Mouse (Mus musculus) liver, embryonic 13.5 days (tissue): Measurements from ENCODE around the gene Pdzd11. TPM values are rescaled to one million over a fixed set of nuclear protein-coding genes. Genes with fewer than 3 reads are reported as not detected.
A peak's percentile ranks its signal among the peaks of the same experiment; 100 is the strongest.

Source experiments
- ATAC-seq: fragments of 200-750 bp; cut with Nextera tagmentation; 2 replicates; pipeline ENCODE4 v1.8.0; 2017; ENCODE audit warnings: low read depth, mild to moderate bottlenecking, moderate number of reproducible peaks, moderate library complexity
- DNase-seq: peaks from one replicate; pipeline ENCODE4 v3.0.0; 2022
- H3K27ac ChIP-seq: fragments of 300-500 bp; sonication (generic); 2 replicates; pipeline ENCODE4 v1.5.1; 2015; ENCODE audit warnings: moderate library complexity, mild to moderate bottlenecking, inconsistent platforms
- H3K27me3 ChIP-seq: fragments of 300-500 bp; sonication (generic); 2 replicates; pipeline ENCODE4 v1.6.1; 2015; ENCODE audit warnings: mild to moderate bottlenecking, inconsistent platforms
- H3K36me3 ChIP-seq: fragments of 300-500 bp; sonication (generic); 2 replicates; pipeline ENCODE4 v1.6.1; 2015; ENCODE audit warnings: mild to moderate bottlenecking, inconsistent platforms
- H3K4me1 ChIP-seq: fragments of 300-500 bp; sonication (generic); replicated peaks from 2 replicates; pipeline ENCODE4 v1.6.1; 2015; ENCODE audit warnings: inconsistent platforms
- H3K4me2 ChIP-seq: fragments of 300-500 bp; sonication (generic); 2 replicates; pipeline ENCODE4 v1.6.1; 2015; ENCODE audit warnings: inconsistent platforms, mild to moderate bottlenecking, moderate library complexity
- H3K4me3 ChIP-seq: fragments of 300-500 bp; sonication (generic); replicated peaks from 2 replicates; pipeline ENCODE4 v1.5.1; 2015; ENCODE audit warnings: mild to moderate bottlenecking, inconsistent platforms
- H3K9ac ChIP-seq: fragments of 300-500 bp; sonication (generic); 2 replicates; pipeline ENCODE4 v1.6.1; 2015; ENCODE audit warnings: mild to moderate bottlenecking, inconsistent platforms
- H3K9me3 ChIP-seq: fragments of 300-500 bp; sonication (generic); replicated peaks from 2 replicates; pipeline ENCODE4 v1.6.1; 2016; ENCODE audit warnings: inconsistent platforms
- WGBS: fragments of 180-500 bp; shearing (Covaris S2); methylation state at CpG from one replicate; pipeline ENCODE4 v1.1.7; 2015; ENCODE audit not compliant: insufficient replicate concordance; 5-methylcytosine and 5-hydroxymethylcytosine counted together
- polyA plus RNA-seq: library from polyadenylated mRNA; unstranded; fragments of >200 nt; fragmentation: Nextera tagmentation; extraction: Ambion mirVana; gene quantifications from 2 replicates; pipeline ENCODE4 v1.2.1, GENCODE M21; 2015

Gene Pdzd11
- polyA plus RNA-seq, 1 experiment from 2014 or later = 71.8 TPM

DNA sequence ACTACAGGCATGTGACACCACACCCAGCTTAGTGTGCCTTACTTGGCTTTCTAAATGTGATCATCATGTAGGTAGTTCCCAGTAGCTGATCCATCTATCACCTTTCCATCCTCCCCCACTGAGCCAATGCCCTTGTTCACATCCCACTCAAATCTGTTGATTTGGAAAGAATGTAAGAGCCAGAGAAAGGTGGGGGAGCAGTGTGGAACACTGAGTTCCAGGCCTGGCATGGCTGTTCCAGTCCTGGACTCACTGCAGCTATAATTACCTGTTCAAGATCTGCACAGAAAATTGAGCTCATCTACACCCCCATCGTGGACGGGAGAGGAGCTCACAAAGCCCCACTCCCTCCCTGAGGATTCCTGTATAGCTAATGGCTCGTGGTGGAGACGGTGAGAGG, 26.6 kb downstream of the Pdzd11 start:
- ATAC-seq (no peak), DNase-seq (no peak)
- Histone ChIP-seq H3K36me3 (no peaks in the 10 kb centered on the region), H3K9me3 (no peaks in the 10 kb centered on the region), H3K4me3 (no peak overlapping the region), H3K9ac (no peak overlapping the region), H3K4me2 (no peak overlapping the region), H3K27me3 (peaks cover 8% of the 10 kb centered on the region; the same call in 1 of the 2 replicates), H3K27ac (no peak overlapping the region), H3K4me1 (no peaks in the 10 kb centered on the region)
- 56% methylated on average over 4 of the region's 4 CpGs for WGBS

DNA sequence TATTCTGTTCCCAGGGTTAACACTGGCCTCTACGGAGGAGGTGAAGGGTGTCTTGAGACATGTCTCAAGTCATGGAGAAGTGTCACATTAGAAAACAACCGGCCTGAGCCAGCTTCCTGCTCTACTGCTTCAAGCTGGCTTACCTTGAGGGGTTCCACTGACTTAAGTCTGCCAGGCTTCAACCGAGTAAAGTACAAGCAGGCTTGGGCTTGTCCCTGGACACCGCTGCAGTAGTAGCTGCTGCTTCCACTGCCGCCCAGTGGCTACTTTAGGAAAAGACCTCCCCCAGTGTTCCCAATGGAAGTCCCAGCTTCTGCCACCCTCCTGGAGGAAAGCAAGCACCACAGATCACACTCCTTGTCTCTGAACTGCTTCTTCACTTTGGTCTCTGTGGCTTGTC, 28.9 kb downstream of the Pdzd11 start:
- Histone ChIP-seq H3K9me3 (no peaks in the 10 kb centered on the region), H3K27me3 (peaks cover 2% of the 10 kb centered on the region; the same call in 1 of the 2 replicates), H3K4me2 (no peak overlapping the region), H3K36me3 (no peaks in the 10 kb centered on the region), H3K4me1 (no peaks in the 10 kb centered on the region), H3K4me3 (no peak overlapping the region), H3K27ac (no peak overlapping the region), H3K9ac (no peak overlapping the region)
- DNase-seq (no peak), ATAC-seq (no peak)
- 29% methylated on average over 5 of the region's 5 CpGs for WGBS

DNA sequence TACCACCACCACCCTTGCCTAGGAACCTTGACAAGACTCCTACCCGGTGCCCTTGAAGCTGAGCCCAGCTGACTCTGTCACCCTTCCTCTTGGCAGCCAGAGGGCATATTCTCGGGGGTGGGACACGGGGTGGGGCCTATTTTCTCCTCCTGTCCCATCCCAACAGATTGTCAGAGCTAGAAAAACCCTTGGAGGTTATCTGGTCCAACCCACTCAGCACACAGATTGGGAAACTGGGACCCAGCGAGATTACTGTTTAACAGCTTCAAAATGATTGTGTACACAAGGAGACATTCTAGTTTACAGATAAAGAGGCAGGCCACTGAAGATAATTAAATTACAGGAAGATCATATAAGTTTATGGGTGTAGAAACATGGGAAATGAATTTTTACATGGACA, 31.6 kb downstream of the Pdzd11 start, which contains the start of gene P2ry4:
TSS of gene P2ry4 (minus strand) at position 79 of the 400 bp plus-strand sequence.
- Histone ChIP-seq H3K4me3 (no peak within 1 kb of the TSS), H3K27ac (no peak within 1 kb of the TSS), H3K4me1 (no peaks in the 10 kb centered on the region), H3K9ac (no peak within 1 kb of the TSS), H3K27me3 (peaks cover 3% of the 10 kb centered on the region; the same call in 1 of the 2 replicates), H3K9me3 (no peaks in the 10 kb centered on the region), H3K4me2 (no peak within 1 kb of the TSS), H3K36me3 (no peaks in the 10 kb centered on the region)
- no peak for DNase-seq
- WGBS = 50% methylated on average over 4 of the region's 4 CpGs
- peak; percentile 48; the same call in 1 of the 2 replicates for ATAC-seq

Other genes starting within 250 kb of the Pdzd11 start
- gene Otud6a, start 197.6 kb downstream of the Pdzd11 start, polyA plus RNA-seq = not detected in 2 replicates
- 0.23 and 0.39 TPM in 2 replicates for gene Awat2, start 183.9 kb downstream of the Pdzd11 start, polyA plus RNA-seq
- 17.5 and 20.3 TPM in 2 replicates for gene Igbp1, start 132.3 kb downstream of the Pdzd11 start, polyA plus RNA-seq
- not detected in 2 replicates for gene Dgat2l6, start 101.7 kb downstream of the Pdzd11 start, polyA plus RNA-seq
- gene Awat1, start 54.3 kb downstream of the Pdzd11 start, polyA plus RNA-seq = not detected in 2 replicates
- gene P2ry4, start 31.7 kb downstream of the Pdzd11 start, polyA plus RNA-seq = 0.13 and 0.20 TPM in 2 replicates
- gene Arr3, start 21.1 kb downstream of the Pdzd11 start, polyA plus RNA-seq = not detected in 2 replicates
- gene Kif4, start 831 bp downstream of the Pdzd11 start, polyA plus RNA-seq = 20.9 and 25.7 TPM in 2 replicates
- gene Gdpd2, start 103.3 kb upstream of the Pdzd11 start, polyA plus RNA-seq = 0.07 and 0.15 TPM in 2 replicates
- gene Dlg3, start 141.2 kb upstream of the Pdzd11 start, polyA plus RNA-seq = 0.28 and 0.44 TPM in 2 replicates